Mouse (Mus musculus): ENCODE results near the gene Fbxo9. TPM values are rescaled to one million over a fixed set of nuclear protein-coding genes. Genes with fewer than 3 reads are reported as not detected.

Gene Fbxo9
- total and polyA plus RNA-seq, 3 experiments, result 14.3 to 24.2 (median 18.3) TPM

- Histone ChIP-seq H3K36me3 (replicated peaks in 1 of 2; ENCODE audit: control insufficient read depth in 1 of 2, insufficient read depth in 1 of 2, low read length in 1 of 2) (peaks cover 34 to 48% of the 10 kb centered on the region in 2 experiments), H3K27ac (ENCODE audit: insufficient read depth, low read depth) (no peak overlapping the region), H3K4me3 (replicated peaks in 1 of 3; ENCODE audit: low read depth in 2 of 3, low read length in 2 of 3, poor library complexity in 1 of 3) (no peak overlapping the region), H3K79me2 (replicated peaks; ENCODE audit: control insufficient read depth, extremely low read depth, insufficient read depth, poor library complexity, severe bottlenecking) (no peaks in the 10 kb centered on the region), H3K4me1 (ENCODE audit: control insufficient read depth in 1 of 2, insufficient read depth in 2 of 2) (peaks cover 0 to 34% of the 10 kb centered on the region in 2 experiments; a peak in 2 of 4 replicates), H3K9ac (ENCODE audit: insufficient read depth, low read depth) (no peak overlapping the region), H3K27me3 (replicated peaks) (no peaks in the 10 kb centered on the region), H3K4me2 (ENCODE audit: insufficient read depth, low read depth, poor library complexity, severe bottlenecking) (no peak overlapping the region), H3K9me3 (replicated peaks; ENCODE audit: low read length) (no peaks in the 10 kb centered on the region)
- in situ Hi-C loops (cut with MboI; ENCODE audit: low pct_ligation_motif_present, low pct_unique_long_range_greater_than_20kb, low sequenced_read_pairs) (no loop called here), dilution Hi-C loops (cut with MboI; ENCODE audit: extremely low pct_ligation_motif_present, extremely low pct_unique_long_range_greater_than_20kb, low sequenced_read_pairs) (no loop called here)
- DNase-seq (ENCODE audit: extremely low read depth), result no peak
- TF ChIP-seq BHLHE40 (IDR thresholded peaks at IDR 0.05; ENCODE audit: low read depth, low read length) (no peak), SIN3A (IDR thresholded peaks at IDR 0.05; ENCODE audit: low read length) (no peak), ZNF384 (IDR thresholded peaks at IDR 0.05; ENCODE audit: low read depth, low read length) (no peak), GABPA (IDR thresholded peaks at IDR 0.05; ENCODE audit: insufficient replicate concordance, low read depth, low read length) (no peak), ZC3H11A (IDR thresholded peaks at IDR 0.05; ENCODE audit: low read depth, low read length) (no peak), HCFC1 (IDR thresholded peaks at IDR 0.05; ENCODE audit: low read depth, low read length) (no peak), TCF12 (IDR thresholded peaks at IDR 0.05; ENCODE audit: low read depth, low read length) (no peak), ETS1 (conservative IDR thresholded peaks at IDR 0.05; ENCODE audit: low read depth, low read length) (no peak)
Measured at GRCm38 (mm10) chr9:78081835-78082234, 27.0 kb downstream of the Fbxo9 start.

DNA sequence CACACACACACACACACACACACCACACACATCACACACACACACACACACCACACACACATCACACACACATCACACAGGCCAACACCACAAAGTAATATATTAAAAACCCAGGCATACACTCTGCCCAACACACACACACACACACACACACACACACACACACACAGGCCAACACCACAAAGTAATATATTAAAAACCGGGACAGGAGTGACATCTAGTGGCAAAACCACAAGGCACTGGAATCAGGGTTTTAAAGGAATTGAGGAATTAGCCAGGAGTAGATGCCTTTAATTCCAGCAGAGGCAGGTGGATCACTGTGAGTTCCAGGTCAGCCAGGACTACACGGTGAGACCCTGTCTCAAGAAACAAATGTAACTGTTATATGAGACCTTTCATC is 30.6 kb downstream of the Fbxo9 start:
- TF ChIP-seq CTCF (conservative IDR thresholded peaks at IDR 0.05 in 1 of 2, IDR thresholded peaks at IDR 0.05 in 1 of 2; ENCODE audit: low read depth in 2 of 2, low read length in 2 of 2) (peak in 1 of 2 experiments; percentile 53; a peak in 2 of 4 replicates), PAX5 (IDR thresholded peaks at IDR 0.05; ENCODE audit: low read length) (no peak), MEF2A (IDR thresholded peaks at IDR 0.05; ENCODE audit: borderline replicate concordance, low read depth, low read length) (no peak), SMC3 (IDR thresholded peaks at IDR 0.05; ENCODE audit: low read depth, low read length) (peak; percentile 24; the same call in 1 of the 2 replicates), NRF1 (IDR thresholded peaks at IDR 0.05; ENCODE audit: low read depth, low read length) (no peak), RAD21 (IDR thresholded peaks at IDR 0.05; ENCODE audit: low read depth, low read length) (peak; percentile 35)
- in situ Hi-C loops (cut with MboI; ENCODE audit: low pct_ligation_motif_present, low pct_unique_long_range_greater_than_20kb, low sequenced_read_pairs), result no loop called here

GRCm38 (mm10) chr9:78075256-78075655 is 33.6 kb downstream of the Fbxo9 start:
- H3K9me3 ChIP-seq (replicated peaks; ENCODE audit: low read length), result no peaks in the 10 kb centered on the region
- H3K79me2 ChIP-seq (replicated peaks; ENCODE audit: control insufficient read depth, extremely low read depth, insufficient read depth, poor library complexity, severe bottlenecking), result no peaks in the 10 kb centered on the region
- H3K4me1 ChIP-seq (ENCODE audit: control insufficient read depth in 1 of 2, insufficient read depth in 2 of 2), result peaks cover 0 to 18% of the 10 kb centered on the region in 2 experiments; a peak in 2 of 4 replicates
- DNase-seq (ENCODE audit: extremely low read depth), result no peak
- dilution Hi-C loops (cut with MboI; ENCODE audit: extremely low pct_ligation_motif_present, extremely low pct_unique_long_range_greater_than_20kb, low sequenced_read_pairs), result no loop called here
- in situ Hi-C loops (cut with MboI; ENCODE audit: low pct_ligation_motif_present, low pct_unique_long_range_greater_than_20kb, low sequenced_read_pairs), result no loop called here
- H3K27me3 ChIP-seq (replicated peaks), result no peaks in the 10 kb centered on the region
- no peak overlapping the region for H3K9ac ChIP-seq (ENCODE audit: insufficient read depth, low read depth)
- H3K4me2 ChIP-seq (ENCODE audit: insufficient read depth, low read depth, poor library complexity, severe bottlenecking), result no peak overlapping the region
- H3K36me3 ChIP-seq (replicated peaks in 1 of 2; ENCODE audit: control insufficient read depth in 1 of 2, insufficient read depth in 1 of 2, low read length in 1 of 2), result peaks cover 0 to 2% of the 10 kb centered on the region in 2 experiments
- no peak overlapping the region for H3K27ac ChIP-seq (ENCODE audit: insufficient read depth, low read depth)
- no peak overlapping the region for H3K4me3 ChIP-seq (replicated peaks in 1 of 3; ENCODE audit: low read depth in 2 of 3, low read length in 2 of 3, poor library complexity in 1 of 3)
- TF ChIP-seq CHD1 (IDR thresholded peaks at IDR 0.05; ENCODE audit: low read depth, low read length) (no peak), RCOR1 (conservative IDR thresholded peaks at IDR 0.05; ENCODE audit: low read depth, low read length) (no peak), POLR2AphosphoS2 (IDR thresholded peaks at IDR 0.05; ENCODE audit: low read depth, low read length) (no peak), MAX (IDR thresholded peaks at IDR 0.05; ENCODE audit: low read length) (no peak), MAZ (IDR thresholded peaks at IDR 0.05; ENCODE audit: low read depth, low read length) (no peak), SIN3A (IDR thresholded peaks at IDR 0.05; ENCODE audit: low read length) (no peak), USF2 (conservative IDR thresholded peaks at IDR 0.05; ENCODE audit: low read depth, low read length) (no peak), NRF1 (IDR thresholded peaks at IDR 0.05; ENCODE audit: low read depth, low read length) (no peak), CHD2 (IDR thresholded peaks at IDR 0.05; ENCODE audit: low read length) (no peak), MXI1 (IDR thresholded peaks at IDR 0.05; ENCODE audit: low read depth, low read length) (no peak), PAX5 (IDR thresholded peaks at IDR 0.05; ENCODE audit: low read length) (no peak), IRF4 (IDR thresholded peaks at IDR 0.05; ENCODE audit: low read depth, low read length) (no peak), E2F4 (IDR thresholded peaks at IDR 0.05; ENCODE audit: insufficient replicate concordance, low read depth, low read length) (no peak), JUND (conservative IDR thresholded peaks at IDR 0.05; ENCODE audit: low read depth, low read length) (no peak), EP300 (IDR thresholded peaks at IDR 0.05; ENCODE audit: low read length) (no peak), TCF12 (IDR thresholded peaks at IDR 0.05; ENCODE audit: low read depth, low read length) (no peak), USF1 (IDR thresholded peaks at IDR 0.05; ENCODE audit: low read depth, low read length) (no peak)

More for the DNA sequence above, 30.6 kb downstream of the Fbxo9 start:
- H3K4me2 ChIP-seq (ENCODE audit: insufficient read depth, low read depth, poor library complexity, severe bottlenecking), result no peak overlapping the region
- peaks cover 0 to 8% of the 10 kb centered on the region in 2 experiments; a peak in 2 of 4 replicates for H3K4me1 ChIP-seq (ENCODE audit: control insufficient read depth in 1 of 2, insufficient read depth in 2 of 2)
- no peak overlapping the region for H3K9ac ChIP-seq (ENCODE audit: insufficient read depth, low read depth)
- dilution Hi-C loops (cut with MboI; ENCODE audit: extremely low pct_ligation_motif_present, extremely low pct_unique_long_range_greater_than_20kb, low sequenced_read_pairs), result no loop called here
- H3K27ac ChIP-seq (ENCODE audit: insufficient read depth, low read depth), result no peak overlapping the region
- H3K79me2 ChIP-seq (replicated peaks; ENCODE audit: control insufficient read depth, extremely low read depth, insufficient read depth, poor library complexity, severe bottlenecking), result no peaks in the 10 kb centered on the region
- no peak for DNase-seq (ENCODE audit: extremely low read depth)
- no peaks in the 10 kb centered on the region for H3K27me3 ChIP-seq (replicated peaks)
- H3K9me3 ChIP-seq (replicated peaks; ENCODE audit: low read length), result no peaks in the 10 kb centered on the region
- no peak overlapping the region for H3K4me3 ChIP-seq (replicated peaks in 1 of 3; ENCODE audit: low read depth in 2 of 3, low read length in 2 of 3, poor library complexity in 1 of 3)
- H3K36me3 ChIP-seq (replicated peaks in 1 of 2; ENCODE audit: control insufficient read depth in 1 of 2, insufficient read depth in 1 of 2, low read length in 1 of 2), result peaks cover 6 to 15% of the 10 kb centered on the region in 2 experiments

Measured in CH12.LX (cell line).